Mouse (Mus musculus) cerebellum, adult 9-10 months (tissue): ENCODE data around the gene Pik3r1.

Experiments
- DNase-seq: peaks from one replicate; pipeline ENCODE4 v3.0.0; 2022

The Pik3r1 gene

DNA sequence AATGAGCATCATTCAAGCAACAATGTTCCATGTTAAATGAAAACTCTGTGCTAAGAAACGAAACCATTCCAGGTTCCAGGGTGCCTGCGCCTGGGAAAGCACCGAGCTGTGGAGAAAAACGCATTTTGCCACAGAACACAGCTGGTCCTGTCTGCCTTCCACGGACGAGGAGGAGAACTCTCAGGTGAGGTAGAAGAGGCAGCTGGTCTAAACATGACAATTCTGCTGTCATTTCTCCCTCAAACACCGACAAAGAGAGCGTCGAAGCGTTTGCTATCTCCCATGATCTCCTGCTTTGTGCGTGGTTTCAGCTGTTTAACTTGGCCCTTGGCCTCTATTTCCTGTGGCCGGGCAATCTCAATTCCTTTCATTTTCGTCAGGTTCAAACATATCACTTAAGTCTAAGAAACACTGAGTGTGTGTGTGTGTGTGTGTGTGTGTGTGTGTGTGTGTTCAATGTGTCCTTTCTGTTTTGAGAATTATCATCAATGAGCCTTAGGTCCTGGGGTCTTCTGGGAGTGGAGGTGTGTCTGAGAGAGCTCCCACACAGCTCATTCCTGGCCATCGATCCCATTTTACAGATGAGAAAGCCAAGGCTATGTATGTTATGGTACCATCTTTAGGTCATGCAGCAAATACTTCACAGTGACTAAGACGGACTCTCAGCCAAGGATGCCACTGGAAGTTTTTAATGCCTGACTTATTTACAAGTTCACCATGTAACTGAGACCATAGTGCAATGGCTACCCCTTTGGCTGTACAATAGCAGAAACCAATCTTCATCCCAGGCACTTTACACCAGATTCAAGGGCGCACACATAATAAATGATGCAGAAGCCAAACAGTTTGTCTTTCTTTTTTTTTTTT lies 31.3 kb downstream of the Pik3r1 start:
- DNase-seq = no peak

DNA sequence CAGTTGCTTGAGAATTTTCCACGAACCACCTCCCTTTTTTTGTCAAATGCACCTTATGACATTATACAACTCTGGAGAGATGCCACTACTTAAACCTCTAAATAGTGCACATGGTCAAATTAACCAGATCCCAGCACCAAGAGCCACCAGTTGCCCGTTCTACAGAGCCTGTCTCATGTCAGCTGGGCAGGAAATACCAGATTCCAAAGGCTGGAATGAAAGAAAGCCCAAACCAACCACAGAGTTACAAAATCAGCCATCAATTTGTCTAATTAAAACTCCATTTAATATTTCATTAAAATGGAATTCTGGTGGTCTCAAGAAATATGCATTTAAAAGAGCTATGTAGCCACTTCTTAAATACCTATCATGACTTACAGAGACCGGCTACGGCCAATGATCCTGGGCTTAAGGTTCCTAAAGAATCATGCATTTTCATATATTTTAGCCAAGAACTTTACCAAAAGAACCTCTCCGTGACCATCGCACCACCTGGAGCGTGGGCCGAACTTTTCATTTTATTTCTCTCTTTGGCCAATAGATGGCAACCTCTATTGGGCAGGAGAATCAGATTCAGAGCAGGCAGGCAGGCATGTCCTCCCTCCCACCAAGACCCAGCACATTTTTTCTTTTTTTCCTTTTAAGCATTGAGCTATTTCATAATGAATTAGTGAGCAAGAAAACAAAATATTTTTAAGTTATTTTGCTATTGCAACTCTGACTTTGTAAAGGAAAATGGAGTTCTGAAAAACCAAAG lies 32.5 kb downstream of the Pik3r1 start:
- DNase-seq = no peak

- no peak for DNase-seq
Measured at GRCm38 (mm10) chr13:101734227-101734626, 33.8 kb downstream of the Pik3r1 start.

DNA sequence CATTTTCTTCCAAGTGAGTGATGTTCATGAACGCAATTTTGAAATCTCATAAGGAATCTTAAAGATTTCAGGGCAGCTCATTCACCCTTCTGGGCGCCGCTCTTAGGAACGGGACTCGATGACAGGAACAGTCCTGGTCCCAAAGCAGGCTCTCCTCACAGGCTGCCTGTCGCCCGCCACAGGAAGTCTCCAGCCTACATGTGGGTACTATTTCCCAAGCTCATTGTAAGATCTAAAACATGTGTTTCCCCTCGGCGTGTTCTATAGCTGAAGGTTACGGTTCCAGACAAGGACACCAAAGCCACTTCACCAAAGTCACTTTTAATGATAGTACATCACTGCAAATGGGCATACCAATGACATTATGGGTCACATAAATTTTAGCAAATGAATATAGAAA lies 35.3 kb downstream of the Pik3r1 start:
- DNase-seq = no peak

- DNase-seq = no peak
Measured at GRCm38 (mm10) chr13:101731777-101732176, 36.2 kb downstream of the Pik3r1 start.

DNA sequence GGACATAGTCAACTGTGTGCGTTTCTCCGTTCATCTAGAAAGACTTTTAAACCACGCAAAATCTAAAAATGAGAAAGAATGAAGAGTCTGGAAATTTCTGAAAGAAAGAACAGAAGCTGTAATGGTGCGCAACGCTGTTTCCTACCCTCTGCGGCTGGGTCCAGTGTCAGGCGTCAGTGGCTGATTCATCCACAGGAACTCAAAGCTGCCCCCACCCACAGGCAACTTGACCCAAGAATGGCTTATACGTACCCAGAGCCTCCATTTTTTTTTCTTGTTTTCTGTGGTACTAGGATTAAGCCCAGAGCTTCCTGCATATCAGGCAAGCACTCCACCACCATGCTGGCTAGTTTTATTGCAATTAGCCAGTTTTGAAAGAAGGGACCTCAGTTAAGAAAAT lies 37.7 kb downstream of the Pik3r1 start:
- no peak for DNase-seq

- no peak for DNase-seq
Measured at GRCm38 (mm10) chr13:101729248-101730055, 38.6 kb downstream of the Pik3r1 start.

DNA sequence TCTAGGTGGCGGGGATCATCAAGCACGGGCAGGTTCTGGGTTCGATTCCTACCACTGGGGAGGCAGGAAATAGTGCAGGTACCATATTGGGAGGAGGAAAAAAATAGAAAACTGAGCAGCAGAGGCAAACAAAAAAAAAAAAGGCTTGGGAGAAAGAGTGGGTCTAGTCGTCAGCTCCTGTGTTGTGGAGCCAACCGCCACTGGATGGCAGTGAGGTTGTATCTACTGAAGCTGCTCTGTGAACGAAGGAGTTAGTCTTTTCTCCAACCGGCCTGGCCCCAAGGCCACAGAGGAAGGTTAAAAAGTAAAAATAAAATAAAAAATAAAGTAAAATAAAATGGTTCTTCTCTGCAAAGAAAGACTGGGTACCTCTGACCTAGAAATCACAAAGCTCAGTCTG lies 39.2 kb downstream of the Pik3r1 start:
- no peak for DNase-seq

DNA sequence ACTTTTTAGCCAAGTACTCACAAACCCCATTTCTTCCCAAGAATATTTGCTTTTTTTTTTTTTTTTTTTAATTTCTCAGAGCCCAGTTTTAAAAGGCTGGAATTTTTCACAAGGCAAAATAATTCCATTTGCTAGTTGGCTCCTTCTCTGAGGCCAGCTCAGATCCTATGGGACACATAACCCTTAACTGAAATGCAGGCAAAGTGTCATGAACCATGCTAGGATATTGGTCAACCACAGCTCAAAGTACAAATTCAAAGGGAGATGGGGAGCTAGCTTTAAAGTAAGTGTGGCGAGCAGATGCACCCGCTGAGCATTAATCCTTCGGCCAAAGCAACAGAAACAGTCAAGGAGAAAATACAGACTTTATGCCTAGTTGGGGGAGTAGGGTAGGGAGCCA lies 39.7 kb downstream of the Pik3r1 start:
- DNase-seq = no peak

DNA sequence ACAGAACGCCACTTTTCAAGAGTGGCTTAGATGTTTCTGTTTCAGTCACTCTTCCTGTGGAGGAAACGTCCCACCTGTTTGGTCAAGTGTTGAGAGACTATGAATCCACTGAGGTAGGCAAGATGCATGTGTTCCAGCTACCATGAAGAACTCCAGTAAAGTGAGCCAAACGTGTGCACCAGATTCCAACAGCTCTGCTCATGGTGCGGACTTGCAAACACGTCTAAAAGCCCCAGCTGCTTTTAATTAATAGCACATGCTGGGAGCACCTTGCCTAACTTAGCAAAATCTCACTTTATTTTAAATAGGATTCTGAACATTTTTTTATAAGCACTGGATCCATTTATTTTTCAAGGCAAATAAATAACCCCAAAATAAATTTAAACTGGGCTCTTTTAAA lies 40.2 kb downstream of the Pik3r1 start:
- no peak for DNase-seq

GRCm38 (mm10) chr13:101726922-101727321 lies 41.1 kb downstream of the Pik3r1 start:
- DNase-seq = no peak

DNA sequence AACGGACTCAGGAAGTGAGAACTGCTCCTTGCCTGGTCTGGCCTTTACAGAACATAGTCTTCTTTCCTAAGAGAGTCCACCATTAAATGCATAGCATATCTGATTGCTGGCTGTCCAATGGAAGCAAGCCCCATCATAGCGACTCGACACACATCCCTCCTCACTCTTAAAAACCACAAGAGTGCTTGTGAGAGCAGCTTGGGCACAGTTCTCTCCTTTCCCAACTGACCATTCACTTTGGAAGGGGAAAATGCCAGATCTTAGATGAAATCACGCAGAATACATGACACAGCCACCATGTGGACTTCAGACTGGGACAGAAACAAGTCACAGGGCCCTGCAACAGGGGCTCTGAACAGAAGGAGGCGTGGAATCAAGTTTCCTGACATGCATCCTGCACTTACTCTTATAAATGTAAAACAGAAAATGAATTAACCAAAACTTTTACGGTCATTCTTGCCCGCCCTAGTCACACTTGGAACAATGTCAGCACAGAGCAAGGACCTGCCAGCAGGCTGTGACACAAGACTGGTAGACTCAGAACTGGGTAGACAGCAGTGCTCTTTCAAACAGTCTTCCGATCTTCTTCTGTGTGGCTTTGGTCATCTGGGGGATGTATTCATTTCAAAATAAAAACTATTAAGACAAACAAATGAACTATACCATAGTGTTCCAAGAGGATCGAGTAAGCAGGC lies 46.0 kb downstream of the Pik3r1 start:
- no peak for DNase-seq

DNA sequence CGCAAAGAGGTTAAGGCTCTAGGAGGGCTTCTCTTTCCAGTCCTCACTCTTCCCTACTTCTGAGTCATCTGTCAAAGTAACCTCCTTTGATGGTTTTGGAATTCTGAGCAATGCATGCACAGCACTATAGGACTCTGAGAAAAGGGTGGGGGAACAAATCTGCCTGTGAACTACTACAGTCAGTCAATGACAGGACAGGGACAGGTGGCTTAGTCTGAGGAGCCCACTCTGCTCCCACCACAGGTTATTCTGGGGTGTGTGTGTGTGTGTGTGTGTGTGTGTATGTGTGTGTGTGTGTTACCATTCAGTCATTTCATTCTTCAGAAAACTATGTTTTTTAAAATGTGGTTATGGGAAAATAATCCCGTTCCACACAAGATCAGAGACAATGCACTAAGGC lies 46.9 kb downstream of the Pik3r1 start:
- DNase-seq = no peak

- DNase-seq = peak; percentile 77
Measured at GRCm38 (mm10) chr13:101719312-101719870, 48.6 kb downstream of the Pik3r1 start.

GRCm38 (mm10) chr13:101718744-101719143 lies 49.3 kb downstream of the Pik3r1 start:
- no peak for DNase-seq

DNA sequence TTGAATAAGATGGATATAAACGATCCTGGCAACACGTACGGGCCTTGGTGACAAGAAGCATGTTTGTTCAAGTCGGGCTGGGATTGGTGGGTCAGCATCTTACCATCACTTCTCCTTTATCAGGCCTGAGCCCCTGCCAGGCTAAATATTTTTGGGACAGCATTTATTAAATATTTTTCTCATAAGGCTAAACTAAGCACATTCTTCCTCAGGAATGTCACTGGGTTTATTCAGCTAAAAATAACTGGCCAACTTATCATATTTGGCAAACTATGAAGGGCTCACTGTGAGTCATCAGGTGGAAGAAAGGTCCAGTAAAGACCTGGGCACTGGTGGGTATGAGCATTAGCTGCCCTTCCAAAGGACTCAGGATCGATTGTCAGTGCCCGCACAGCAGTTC lies 50.2 kb downstream of the Pik3r1 start:
- no peak for DNase-seq

GRCm38 (mm10) chr13:101713429-101714088 lies 54.5 kb downstream of the Pik3r1 start:
- no peak for DNase-seq

GRCm38 (mm10) chr13:101712720-101713428 lies 55.1 kb downstream of the Pik3r1 start:
- no peak for DNase-seq

- no peak for DNase-seq
Measured at GRCm38 (mm10) chr13:101712099-101712498, 55.9 kb downstream of the Pik3r1 start.

DNA sequence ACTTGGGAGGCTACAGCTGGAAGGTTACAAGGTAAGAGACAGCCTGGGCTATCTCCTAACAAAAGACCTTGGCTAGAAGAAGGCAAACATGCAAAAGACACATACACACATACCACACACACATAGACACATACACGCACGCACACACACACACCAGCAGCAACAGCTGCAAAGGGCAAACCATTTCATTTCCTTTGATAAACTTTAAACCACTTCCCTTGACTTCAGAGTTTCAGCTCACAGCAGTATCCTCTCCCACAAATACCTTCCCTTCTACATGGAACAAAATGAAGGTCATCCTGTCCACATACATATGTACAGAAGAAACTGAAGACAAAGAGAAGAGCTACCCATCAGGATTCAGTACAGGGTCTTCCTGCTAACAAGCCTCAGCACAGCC lies 56.7 kb downstream of the Pik3r1 start:
- DNase-seq = no peak

GRCm38 (mm10) chr13:101709788-101710187 lies 58.2 kb downstream of the Pik3r1 start:
- DNase-seq = no peak
